In the genomic region with DNA sequence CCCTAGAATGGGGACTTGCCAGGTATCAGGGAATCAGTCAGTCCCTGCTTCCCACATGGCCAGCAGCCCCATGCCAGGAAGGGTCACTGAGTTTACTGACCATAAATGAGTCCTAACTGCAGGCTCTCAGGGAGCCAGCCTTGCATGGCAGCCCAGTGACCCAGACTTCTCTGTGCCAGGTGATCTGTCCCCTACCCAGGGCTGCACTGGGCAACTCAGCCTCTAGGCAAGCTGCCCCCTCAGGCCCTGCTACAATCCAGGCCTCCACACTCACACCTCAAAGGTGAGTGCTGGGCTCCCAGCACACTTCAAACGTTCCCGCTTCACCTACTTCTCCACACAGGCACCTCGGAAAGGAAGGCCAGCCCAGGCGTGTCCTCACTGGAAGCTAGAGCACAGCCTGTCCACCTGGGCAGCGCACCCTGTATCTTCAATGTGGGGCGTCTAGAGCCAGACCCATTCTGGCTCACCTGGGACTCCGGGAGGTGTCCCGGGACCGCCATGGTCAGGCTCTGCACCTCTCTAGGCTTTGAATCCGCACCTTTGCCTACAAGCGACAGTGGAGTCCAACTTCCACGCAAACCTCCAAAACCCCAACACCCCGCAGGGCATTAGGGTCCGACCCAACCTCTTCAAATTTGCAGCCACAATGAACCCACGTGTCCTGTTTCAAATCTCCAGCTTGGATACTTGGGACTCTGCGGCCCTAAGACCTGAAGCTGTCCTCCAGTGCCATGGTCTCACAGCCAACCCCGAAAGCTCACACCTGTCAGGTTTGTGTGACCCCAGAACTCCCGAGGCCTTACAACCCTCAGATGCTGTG, we compare ENCODE assay signal across 8 mouse cellular contexts. TPM values are rescaled to one million over a fixed set of nuclear protein-coding genes. Genes with fewer than 3 reads are reported as not detected.
DNase-seq lines count a peak whose midpoint lies in the region; ATAC-seq lines count a peak whose summit lies in the region.

No protein-coding gene starts in this region.

- peak overlapping the region; percentile 82 for H3K4me3 ChIP-seq in forebrain, embryonic 16.5 days (replicated peaks; ENCODE audit: low read length)
- peak overlapping the region; percentile 81 for H3K4me3 ChIP-seq in limb, embryonic 12.5 days (replicated peaks)
- peak overlapping the region; percentile 85 for H3K4me3 ChIP-seq in stomach, embryonic 16.5 days (replicated peaks; ENCODE audit: low read length)

- H3K9me3 ChIP-seq in forebrain, embryonic 16.5 days (ENCODE audit: control insufficient read depth, low read length): no peaks in the 10 kb centered on the region
- H3K9me3 ChIP-seq in limb, embryonic 12.5 days: no peaks in the 10 kb centered on the region; the same call in 1 of the 2 replicates
- 0 out of 2 replicates have a peak, but pooled peaks cover 4% of the 10 kb centered on the region for H3K9me3 ChIP-seq in stomach, embryonic 16.5 days (replicated peaks; ENCODE audit: control insufficient read depth, low read length)

- peaks cover 5% of the 10 kb centered on the region; the same call in 1 of the 2 replicates for H3K27me3 ChIP-seq in forebrain, embryonic 16.5 days (replicated peaks; ENCODE audit: control insufficient read depth, insufficient read depth, low read length)
- H3K27me3 ChIP-seq in limb, embryonic 12.5 days: no peaks in the 10 kb centered on the region
- H3K27me3 ChIP-seq in stomach, embryonic 16.5 days (ENCODE audit: control insufficient read depth, insufficient read depth, low read length): no peaks in the 10 kb centered on the region

- peak overlapping the region; percentile 87 for H3K4me2 ChIP-seq in forebrain, embryonic 16.5 days (ENCODE audit: low read length)
- peak overlapping the region; percentile 95 for H3K4me2 ChIP-seq in limb, embryonic 12.5 days
- peak overlapping the region; percentile 98 for H3K4me2 ChIP-seq in stomach, embryonic 16.5 days (ENCODE audit: low read depth, low read length)

- DNase-seq in cerebellum, adult 11-12 months: peak; percentile 43
- no peak for DNase-seq in cerebellum, adult 8-10 months
- DNase-seq in CD4-positive helper T cell, adult 2 months (ENCODE audit: low read depth, low spot score): peak; percentile 38

- H3K36me3 ChIP-seq in forebrain, embryonic 16.5 days (ENCODE audit: control insufficient read depth, insufficient read depth): no peaks in the 10 kb centered on the region; the same call in 1 of the 2 replicates
- H3K36me3 ChIP-seq in limb, embryonic 12.5 days: peaks cover 21% of the 10 kb centered on the region
- H3K36me3 ChIP-seq in stomach, embryonic 16.5 days (ENCODE audit: control insufficient read depth, insufficient read depth, low read length): peaks cover 5% of the 10 kb centered on the region

- peaks cover 50% of the 10 kb centered on the region for H3K4me1 ChIP-seq in forebrain, embryonic 16.5 days (replicated peaks; ENCODE audit: control insufficient read depth, insufficient read depth, low read length)
- H3K4me1 ChIP-seq in limb, embryonic 12.5 days (replicated peaks): peaks cover 52% of the 10 kb centered on the region
- H3K4me1 ChIP-seq in stomach, embryonic 16.5 days (ENCODE audit: control insufficient read depth, insufficient read depth, low read length): peaks cover 26% of the 10 kb centered on the region

- 69% methylated on average over 18 of the region's 18 CpGs for WGBS in forebrain, embryonic 16.5 days
- WGBS in limb, embryonic 12.5 days: 58% methylated on average over 18 of the region's 18 CpGs
- 58% methylated on average over 18 of the region's 18 CpGs for WGBS in stomach, embryonic 16.5 days

- no peak for ATAC-seq in forebrain, embryonic 16.5 days
- ATAC-seq in limb, embryonic 12.5 days (ENCODE audit: insufficient number of reproducible peaks, insufficient read depth, low FRiP score, low TSS enrichment, low read depth): no peak
- no peak for ATAC-seq in stomach, embryonic 16.5 days (ENCODE audit: insufficient read depth, low FRiP score)
- ATAC-seq in megakaryocyte progenitor cell, adult 5-6 weeks (replicated peaks; ENCODE audit: poor library complexity): no peak
- ATAC-seq in frontal cortex, adult (ENCODE audit: low TSS enrichment): no peak

- H3K9ac ChIP-seq in forebrain, embryonic 16.5 days (replicated peaks; ENCODE audit: low read depth, low read length): peak overlapping the region; percentile 87
- peak overlapping the region; percentile 90 for H3K9ac ChIP-seq in limb, embryonic 12.5 days (replicated peaks)
- H3K9ac ChIP-seq in stomach, embryonic 16.5 days (ENCODE audit: low read length): peak overlapping the region; percentile 97

- no peak overlapping the region for H3K27ac ChIP-seq in forebrain, embryonic 16.5 days (ENCODE audit: low read length)
- peak overlapping the region; percentile 99 for H3K27ac ChIP-seq in limb, embryonic 12.5 days
- H3K27ac ChIP-seq in stomach, embryonic 16.5 days (ENCODE audit: low read length): peak overlapping the region; percentile 19; the same call in 1 of the 2 replicates

RNA-seq across cellular contexts. Expression of a gene that starts 1.7 kb away (rescaled TPM):
- polyA plus RNA-seq in forebrain, embryonic 16.5 days (2015; fragmentation: Nextera tagmentation; extraction: Ambion mirVana): 100 and 121 TPM in 2 replicates
- polyA plus RNA-seq in limb, embryonic 12.5 days (2016; fragmentation: Nextera tagmentation; extraction: Ambion mirVana): 137 and 151 TPM in 2 replicates
- 65.2 and 68.3 TPM in 2 replicates for polyA plus RNA-seq in stomach, embryonic 16.5 days (2015; fragmentation: Nextera tagmentation; extraction: Ambion mirVana)
- total RNA-seq in megakaryocyte progenitor cell, adult 5-6 weeks (2015): 31.6 and 40.7 TPM in 2 replicates
- total RNA-seq in megakaryocyte progenitor cell, adult 5-6 weeks (2017): 40.2 and 69.7 TPM in 2 replicates

RNA-seq across cellular contexts. Expression of a gene that starts 9.0 kb away (rescaled TPM):
- 0.61 and 1.1 TPM in 2 replicates for polyA plus RNA-seq in forebrain, embryonic 16.5 days (2015; fragmentation: Nextera tagmentation; extraction: Ambion mirVana)
- 0.76 and 1.2 TPM in 2 replicates for polyA plus RNA-seq in limb, embryonic 12.5 days (2016; fragmentation: Nextera tagmentation; extraction: Ambion mirVana)
- 2.9 and 3.0 TPM in 2 replicates for polyA plus RNA-seq in stomach, embryonic 16.5 days (2015; fragmentation: Nextera tagmentation; extraction: Ambion mirVana)
- total RNA-seq in megakaryocyte progenitor cell, adult 5-6 weeks (2015): 6.2 and 12.9 TPM in 2 replicates
- total RNA-seq in megakaryocyte progenitor cell, adult 5-6 weeks (2017): 4.7 and 5.4 TPM in 2 replicates

RNA-seq across cellular contexts. Expression of a gene that starts 12.8 kb away (rescaled TPM):
- 116 and 141 TPM in 2 replicates for polyA plus RNA-seq in forebrain, embryonic 16.5 days (2015; fragmentation: Nextera tagmentation; extraction: Ambion mirVana)
- 177 and 180 TPM in 2 replicates for polyA plus RNA-seq in limb, embryonic 12.5 days (2016; fragmentation: Nextera tagmentation; extraction: Ambion mirVana)
- 104 and 111 TPM in 2 replicates for polyA plus RNA-seq in stomach, embryonic 16.5 days (2015; fragmentation: Nextera tagmentation; extraction: Ambion mirVana)
- total RNA-seq in megakaryocyte progenitor cell, adult 5-6 weeks (2015): 26.1 and 39.0 TPM in 2 replicates
- total RNA-seq in megakaryocyte progenitor cell, adult 5-6 weeks (2017): 42.9 and 45.4 TPM in 2 replicates

RNA-seq across cellular contexts. Expression of a gene that starts 25.3 kb away (rescaled TPM):
- 0.20 TPM in 1 of 2 replicates, not detected in the other for polyA plus RNA-seq in forebrain, embryonic 16.5 days (2015; fragmentation: Nextera tagmentation; extraction: Ambion mirVana)
- polyA plus RNA-seq in limb, embryonic 12.5 days (2016; fragmentation: Nextera tagmentation; extraction: Ambion mirVana): 0.15 TPM in 1 of 2 replicates, not detected in the other
- 0.57 and 0.60 TPM in 2 replicates for polyA plus RNA-seq in stomach, embryonic 16.5 days (2015; fragmentation: Nextera tagmentation; extraction: Ambion mirVana)
- not detected in 2 replicates for total RNA-seq in megakaryocyte progenitor cell, adult 5-6 weeks (2015)
- not detected in 2 replicates for total RNA-seq in megakaryocyte progenitor cell, adult 5-6 weeks (2017)

RNA-seq across cellular contexts. Expression of a gene that starts 53.2 kb away (rescaled TPM):
- 60.3 and 65.7 TPM in 2 replicates for polyA plus RNA-seq in forebrain, embryonic 16.5 days (2015; fragmentation: Nextera tagmentation; extraction: Ambion mirVana)
- polyA plus RNA-seq in limb, embryonic 12.5 days (2016; fragmentation: Nextera tagmentation; extraction: Ambion mirVana): 45.7 and 53.9 TPM in 2 replicates
- polyA plus RNA-seq in stomach, embryonic 16.5 days (2015; fragmentation: Nextera tagmentation; extraction: Ambion mirVana): 47.4 and 57.5 TPM in 2 replicates
- total RNA-seq in megakaryocyte progenitor cell, adult 5-6 weeks (2015): 11.7 and 11.8 TPM in 2 replicates
- 3.6 and 5.2 TPM in 2 replicates for total RNA-seq in megakaryocyte progenitor cell, adult 5-6 weeks (2017)
